13 mouse cellular contexts compared by ENCODE assay signal in the genomic region with DNA sequence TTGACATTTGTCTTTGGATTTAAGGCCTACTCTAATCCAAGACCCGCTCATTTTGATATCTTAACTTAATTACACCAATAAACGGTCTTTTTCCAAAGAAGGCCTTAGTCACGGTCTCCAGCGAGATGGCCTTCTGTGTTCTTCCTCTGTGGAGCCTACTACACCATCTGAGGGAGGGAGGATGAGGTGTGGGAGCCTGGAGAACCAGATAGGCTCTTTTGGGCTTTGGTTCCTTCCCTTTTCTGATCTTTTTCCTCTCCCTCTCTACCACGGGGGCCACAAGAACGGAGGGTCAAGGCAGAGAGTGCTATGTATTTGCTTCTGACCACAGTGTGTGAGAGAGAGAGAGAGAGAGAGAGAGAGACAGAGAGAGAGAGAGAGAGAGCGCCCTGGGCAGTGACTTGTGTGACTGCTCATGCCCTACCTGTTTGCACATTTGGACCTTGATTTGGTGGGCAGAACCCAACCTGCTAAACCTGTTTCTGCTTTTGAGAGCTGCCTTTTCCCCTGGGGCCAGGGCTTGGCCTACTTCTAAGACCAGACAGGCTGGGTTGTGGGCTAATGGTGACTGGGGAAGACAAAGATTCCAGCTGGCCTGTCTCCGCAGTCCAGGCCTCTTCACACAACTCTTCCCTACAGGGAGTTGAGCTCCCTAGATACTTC. TPM values are rescaled to one million over a fixed set of nuclear protein-coding genes. Genes with fewer than 3 reads are reported as not detected.
DNase-seq lines count a peak whose midpoint lies in the region; ATAC-seq lines count a peak whose summit lies in the region.
"Had no signal": no experiment of that assay in that cellular context is flagged by ENCODE, and none has a peak within 500 bp of the region (broad histone marks: within the 10 kb centered on the region; RNA-seq: fewer than 3 reads in every experiment).

No protein-coding gene starts in this region.

- H3K9ac ChIP-seq in limb, embryonic 15.5 days = no peak overlapping the region
- H3K9ac ChIP-seq in liver, embryonic 12.5 days = no peak overlapping the region
- H3K9ac ChIP-seq: forebrain, embryonic 12.5 days; hindbrain, embryonic 14.5 days; liver, embryonic 14.5 days had no signal

- H3K27me3 ChIP-seq in limb, embryonic 15.5 days = no peaks in the 10 kb centered on the region
- no peaks in the 10 kb centered on the region for H3K27me3 ChIP-seq in limb, embryonic 10.5 days (ENCODE audit: low read depth, poor library complexity, severe bottlenecking)
- no peaks in the 10 kb centered on the region for H3K27me3 ChIP-seq in liver, embryonic 12.5 days (replicated peaks)
- H3K27me3 ChIP-seq: forebrain, embryonic 12.5 days had no signal

- no peak overlapping the region for H3K4me2 ChIP-seq in limb, embryonic 15.5 days
- no peak overlapping the region for H3K4me2 ChIP-seq in liver, embryonic 12.5 days
- H3K4me2 ChIP-seq: forebrain, embryonic 12.5 days; hindbrain, embryonic 14.5 days had no signal

- no peaks in the 10 kb centered on the region for H3K4me1 ChIP-seq in limb, embryonic 15.5 days
- no peaks in the 10 kb centered on the region for H3K4me1 ChIP-seq in limb, embryonic 10.5 days
- peaks cover 66% of the 10 kb centered on the region for H3K4me1 ChIP-seq in liver, embryonic 12.5 days
- H3K4me1 ChIP-seq: forebrain, embryonic 12.5 days had no signal

- no peaks in the 10 kb centered on the region for H3K36me3 ChIP-seq in limb, embryonic 15.5 days
- no peaks in the 10 kb centered on the region for H3K36me3 ChIP-seq in limb, embryonic 10.5 days
- no peaks in the 10 kb centered on the region for H3K36me3 ChIP-seq in liver, embryonic 12.5 days
- H3K36me3 ChIP-seq: forebrain, embryonic 12.5 days had no signal

- no peak overlapping the region for H3K4me3 ChIP-seq in limb, embryonic 15.5 days
- no peak overlapping the region for H3K4me3 ChIP-seq in limb, embryonic 10.5 days
- no peak overlapping the region for H3K4me3 ChIP-seq in liver, embryonic 12.5 days
- H3K4me3 ChIP-seq: forebrain, embryonic 12.5 days; heart, adult 2 months had no signal

- WGBS in limb, embryonic 15.5 days = 72% methylated on average over 8 of the region's 8 CpGs
- WGBS in limb, embryonic 10.5 days = 86% methylated on average over 8 of the region's 8 CpGs
- 40% methylated on average over 8 of the region's 8 CpGs for WGBS in liver, embryonic 12.5 days (ENCODE audit: insufficient replicate concordance)

- DNase-seq in limb, embryonic 10.5 days (ENCODE audit: low spot score) = no peak
- DNase-seq in kidney, postnatal 14 days = peak; percentile 60
- DNase-seq in testis, postnatal 10 days (ENCODE audit: low spot score) = no peak
- DNase-seq: B cell, adult 2 months; heart, adult 2 months had no signal

- H3K27ac ChIP-seq in limb, embryonic 15.5 days = no peak overlapping the region
- no peak overlapping the region for H3K27ac ChIP-seq in limb, embryonic 10.5 days
- H3K27ac ChIP-seq in liver, embryonic 12.5 days = no peak overlapping the region
- H3K27ac ChIP-seq: forebrain, embryonic 12.5 days; heart, adult 2 months; hindbrain, embryonic 14.5 days; liver, embryonic 14.5 days had no signal

- H3K9me3 ChIP-seq in limb, embryonic 15.5 days = no peaks in the 10 kb centered on the region
- H3K9me3 ChIP-seq in limb, embryonic 10.5 days (replicated peaks) = no peaks in the 10 kb centered on the region
- no peaks in the 10 kb centered on the region for H3K9me3 ChIP-seq in liver, embryonic 12.5 days (replicated peaks)
- H3K9me3 ChIP-seq: forebrain, embryonic 12.5 days had no signal

- ATAC-seq in limb, embryonic 15.5 days (ENCODE audit: insufficient number of reproducible peaks, low FRiP score, low TSS enrichment, low read depth) = 0 out of 2 replicates have a peak, but pooled peaks have one; percentile 30
- ATAC-seq in granulocyte monocyte progenitor cell, adult 5-6 weeks (replicated peaks; ENCODE audit: poor library complexity, severe bottlenecking) = peak; percentile 39
- ATAC-seq in megakaryocyte-erythroid progenitor cell, adult 5-6 weeks (replicated peaks; ENCODE audit: low FRiP score, low TSS enrichment, poor library complexity, severe bottlenecking) = peak; percentile 42
- no peak for ATAC-seq in liver, embryonic 12.5 days
- ATAC-seq in CD4-positive, CD25-positive, alpha-beta regulatory T cell, adult 4 months = no peak

RNA-seq across cellular contexts. Expression of a gene that starts 6.8 kb away (rescaled TPM):
- polyA plus RNA-seq in limb, embryonic 15.5 days (2015; fragmentation: Nextera tagmentation; extraction: Ambion mirVana) = 48.0 and 49.1 TPM in 2 replicates
- polyA plus RNA-seq in limb, embryonic 10.5 days (2016; fragmentation: Nextera tagmentation; extraction: Ambion mirVana) = 46.2 and 49.0 TPM in 2 replicates
- total RNA-seq in granulocyte monocyte progenitor cell, adult 5-6 weeks (2014; fragmentation: Nextera tagmentation) = 21.3 and 30.7 TPM in 2 replicates
- total RNA-seq in granulocyte monocyte progenitor cell, adult 5-6 weeks (2017) = 15.2 and 21.1 TPM in 2 replicates
- 76.4 and 86.3 TPM in 2 replicates for total RNA-seq in megakaryocyte-erythroid progenitor cell, adult 5-6 weeks (2014; fragmentation: Nextera tagmentation)
- total RNA-seq in megakaryocyte-erythroid progenitor cell, adult 5-6 weeks (2017) = 68.2 and 77.5 TPM in 2 replicates
- 60.2 and 66.4 TPM in 2 replicates for polyA plus RNA-seq in liver, embryonic 12.5 days (2016; fragmentation: Nextera tagmentation; extraction: Ambion mirVana)
- 100 to 1,000 TPM in 1 of 2 experiments, 10 to 100 TPM in 1; 80.0 to 105 TPM for polyA plus RNA-seq in CD4-positive, CD25-positive, alpha-beta regulatory T cell, adult 4 months (2017; shearing (Covaris generic))

Comparison
In these comparisons a context has a peak if more than half of its experiments do, and no peak if none do; other contexts are left out.
1. ATAC-seq: peak in limb, embryonic 15.5 days (single experiment), granulocyte monocyte progenitor cell, adult 5-6 weeks (single experiment) and megakaryocyte-erythroid progenitor cell, adult 5-6 weeks (single experiment); none in liver, embryonic 12.5 days (single experiment) and CD4-positive, CD25-positive, alpha-beta regulatory T cell, adult 4 months (single experiment).